Mouse (Mus musculus) T-helper 2 cell (primary cell): Measurements from ENCODE around the gene Gpr162.
"Not testable (repeated sequence)": the region's sequence is repeated elsewhere in the genome, so short reads cannot be mapped to it uniquely, and the experiment has no call there.

Source experiments
- in situ Hi-C: fragments of 300-600 bp; cut with MboI, MseI; formaldehyde crosslinking; loops from one replicate; pipeline ENCODE4 v1.15.1; 2025; ENCODE audit warnings: high pct_unique_total_duplicates

Gpr162 gene

GRCm38 (mm10) chr6:124863658-124864298 lies at the start of gene Gpr162:
TSS of gene Gpr162 (minus strand) at chr6:124863983.
- in situ Hi-C loops: no loop called here

GRCm38 (mm10) chr6:124913214-124913613 lies 49.4 kb upstream of the Gpr162 start:
- in situ Hi-C loops: loop anchor here (10.0 kb wide), 1 partner anchor 572 kb away; no protein-coding TSS in a partner anchor

GRCm38 (mm10) chr6:124911533-124912218 lies 47.9 kb upstream of the Gpr162 start, which contains the start of gene Lag3:
TSS of gene Lag3 (minus strand) at chr6:124911705.
- in situ Hi-C loops: loop anchor here (10.0 kb wide), 1 partner anchor 573 kb away; no protein-coding TSS in a partner anchor

- in situ Hi-C loops: loop anchor here (10.0 kb wide), 1 partner anchor 575 kb away; no protein-coding TSS in a partner anchor
Measured at GRCm38 (mm10) chr6:124910032-124910431, 46.2 kb upstream of the Gpr162 start.

- in situ Hi-C loops: loop anchor here (10.0 kb wide), 1 partner anchor 327 kb away; the partner anchor contains the start of genes Cd27 and Tapbpl
Measured at GRCm38 (mm10) chr6:124907767-124908166, 44.0 kb upstream of the Gpr162 start.

GRCm38 (mm10) chr6:124904991-124905860 lies 41.4 kb upstream of the Gpr162 start:
- in situ Hi-C loops: loop anchor here (10.0 kb wide), 1 partner anchor 330 kb away; the partner anchor contains the start of genes Cd27 and Tapbpl

GRCm38 (mm10) chr6:124904161-124904981 lies 40.6 kb upstream of the Gpr162 start:
- in situ Hi-C loops: loop anchor here (10.0 kb wide), 1 partner anchor 330 kb away; the partner anchor contains the start of genes Cd27 and Tapbpl

GRCm38 (mm10) chr6:124903580-124904151 lies 39.9 kb upstream of the Gpr162 start:
- in situ Hi-C loops: loop anchor here (10.0 kb wide), 1 partner anchor 331 kb away; the partner anchor contains the start of genes Cd27 and Tapbpl

GRCm38 (mm10) chr6:124901851-124902250 lies 38.1 kb upstream of the Gpr162 start:
- in situ Hi-C loops: loop anchor here (10.0 kb wide), 1 partner anchor 333 kb away; the partner anchor contains the start of genes Cd27 and Tapbpl

GRCm38 (mm10) chr6:124900801-124901480 lies 37.2 kb upstream of the Gpr162 start:
- in situ Hi-C loops: loop anchor here (10.0 kb wide), 1 partner anchor 334 kb away; the partner anchor contains the start of genes Cd27 and Tapbpl

GRCm38 (mm10) chr6:124900056-124900800 lies 36.4 kb upstream of the Gpr162 start:
- in situ Hi-C loops: loop anchor here (10.0 kb wide), 1 partner anchor 335 kb away; the partner anchor contains the start of genes Cd27 and Tapbpl

GRCm38 (mm10) chr6:124898359-124898758 lies 34.6 kb upstream of the Gpr162 start:
- in situ Hi-C loops: no loop called here

- in situ Hi-C loops: not testable (repeated sequence)
Measured at GRCm38 (mm10) chr6:124894113-124894512, 30.3 kb upstream of the Gpr162 start.

GRCm38 (mm10) chr6:124890997-124891396 lies 27.2 kb upstream of the Gpr162 start:
- in situ Hi-C loops: no loop called here

- in situ Hi-C loops: no loop called here
Measured at GRCm38 (mm10) chr6:124888555-124889125, 24.9 kb upstream of the Gpr162 start.

GRCm38 (mm10) chr6:124887986-124888385 lies 24.2 kb upstream of the Gpr162 start, which contains the start of gene Cd4:
TSS of gene Cd4 (minus strand) at chr6:124888221.
- in situ Hi-C loops: no loop called here

GRCm38 (mm10) chr6:124885956-124886381 lies 22.2 kb upstream of the Gpr162 start:
- in situ Hi-C loops: no loop called here
